Mouse (Mus musculus): ENCODE measurements around the gene Tox3.

Tox3 gene

DNA sequence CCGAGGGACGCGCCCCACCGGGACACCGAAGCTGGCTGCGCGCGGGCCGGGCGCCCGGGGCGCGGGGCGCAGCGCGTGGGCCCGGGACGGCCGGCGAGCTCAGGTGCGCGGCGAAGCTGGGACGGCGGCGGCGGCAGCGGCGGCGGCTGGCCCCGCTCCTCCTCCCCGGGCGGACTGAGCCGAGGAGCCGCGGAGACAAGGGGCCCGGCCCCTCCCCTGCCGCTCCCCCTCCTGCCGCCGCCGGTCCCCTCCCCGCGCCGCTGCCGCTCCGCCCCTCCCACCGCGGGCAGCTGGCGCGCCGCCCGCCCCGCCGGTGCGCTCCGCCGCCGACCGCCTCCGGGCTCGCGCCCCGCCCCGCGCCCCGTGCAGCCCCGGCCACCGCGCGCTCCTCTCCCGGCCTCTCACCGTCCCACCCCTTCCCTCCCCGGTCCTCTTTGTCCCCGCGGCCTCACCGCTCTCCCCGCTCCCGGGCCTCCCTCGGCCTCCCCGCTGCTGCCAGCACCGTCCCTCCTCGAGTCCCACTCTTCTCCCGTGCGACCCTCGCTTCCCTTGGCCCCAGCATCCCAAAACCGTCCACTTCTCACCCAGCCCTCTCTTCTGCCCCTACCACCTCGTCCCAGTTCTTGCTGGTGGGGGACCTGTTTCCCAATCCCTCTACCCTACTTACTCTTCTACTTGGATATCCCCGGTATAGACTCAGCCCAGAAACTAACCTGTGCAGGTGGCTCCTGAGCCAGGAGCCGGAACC lies at the start of gene Tox3:
Tox3 (minus strand) TSS at position 166 of the 748 bp plus-strand sequence.
- peak; percentile 27 for DNase-seq

DNA sequence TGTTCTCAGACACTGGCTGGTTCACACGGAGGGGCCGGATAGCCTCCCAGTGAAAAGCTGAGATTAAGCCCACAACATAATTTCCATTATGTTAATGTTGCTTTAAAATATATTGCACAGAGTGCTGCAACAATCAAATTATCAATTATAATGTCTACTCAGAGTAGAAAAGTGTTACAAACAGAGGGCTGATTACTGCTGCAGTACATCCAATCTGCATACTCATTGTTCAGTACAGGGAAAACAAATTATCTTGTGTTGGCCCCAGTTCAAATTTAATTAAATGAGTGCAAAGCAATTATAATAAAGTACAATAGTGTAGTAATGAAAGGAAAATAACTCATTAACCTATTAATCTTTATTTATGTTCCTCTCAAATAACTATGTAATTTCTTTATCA lies 44.5 kb upstream of the Tox3 start:
- DNase-seq, result no peak

DNA sequence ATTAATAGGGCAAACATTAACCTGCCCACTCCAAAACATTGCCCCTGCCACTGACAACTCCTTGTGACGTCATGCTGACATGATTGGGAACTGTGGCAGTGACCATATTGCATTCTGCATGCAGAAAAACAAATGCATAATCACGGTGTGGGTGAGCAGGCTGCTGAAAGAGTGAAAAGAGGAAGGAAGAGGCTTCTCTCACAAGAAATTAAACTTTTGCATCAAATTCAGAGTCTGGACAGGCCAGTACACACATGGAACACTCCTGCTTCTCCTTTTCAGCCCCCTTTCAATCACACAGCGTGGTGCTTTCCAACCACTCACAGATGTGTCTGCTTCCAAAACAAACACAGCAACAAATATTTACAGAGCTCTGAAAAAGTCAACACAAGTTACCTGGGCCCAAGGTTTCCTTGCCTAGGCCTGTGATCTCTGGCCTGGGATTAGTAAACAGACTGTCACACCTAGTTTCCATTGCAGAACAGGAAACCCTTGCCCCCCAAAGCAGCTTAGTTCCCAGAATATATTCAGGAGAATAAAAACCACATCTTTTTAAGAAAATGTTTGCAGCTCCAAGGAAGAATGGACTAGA lies 43.4 kb upstream of the Tox3 start:
- DNase-seq, result peak; percentile 4

DNA sequence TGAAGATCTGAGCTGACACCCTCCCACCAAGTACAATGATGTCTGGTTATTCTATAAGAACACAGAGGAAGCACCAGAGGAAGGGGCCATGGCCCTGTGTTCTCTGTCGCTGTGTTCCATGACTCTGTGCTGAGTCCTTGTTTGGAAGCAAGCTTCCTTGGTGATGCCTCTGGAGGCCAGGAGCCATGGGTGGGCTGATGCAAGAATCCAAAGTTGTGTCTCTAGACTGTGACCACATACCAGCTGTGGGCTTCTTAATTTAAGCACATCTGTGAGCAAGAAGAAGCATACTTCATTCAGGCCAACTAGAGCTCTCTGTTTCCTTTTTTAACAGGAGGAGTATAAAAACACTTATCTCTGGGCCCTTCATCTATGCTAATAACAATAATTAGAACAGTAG lies 42.7 kb upstream of the Tox3 start:
- DNase-seq, result no peak

DNA sequence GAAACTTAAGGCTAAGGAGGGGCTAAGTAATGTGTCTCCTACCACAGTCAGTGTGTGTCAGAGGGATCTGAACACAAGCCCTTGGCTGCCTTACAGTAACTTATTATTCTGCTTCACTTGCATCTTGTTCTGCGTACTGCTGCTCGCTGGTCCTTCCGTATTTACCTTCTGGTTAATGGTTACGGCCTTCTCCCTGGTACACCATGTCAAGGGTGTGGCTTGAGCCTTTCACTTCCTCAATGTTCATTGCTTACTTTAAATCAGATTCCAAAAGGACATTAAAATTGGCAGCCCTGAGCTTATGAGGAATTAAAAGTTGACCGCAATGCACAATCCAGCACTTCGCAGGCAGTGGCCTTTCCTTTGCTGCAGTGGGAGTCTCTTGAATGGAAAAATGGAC lies 30.9 kb upstream of the Tox3 start:
- no peak for DNase-seq

DNA sequence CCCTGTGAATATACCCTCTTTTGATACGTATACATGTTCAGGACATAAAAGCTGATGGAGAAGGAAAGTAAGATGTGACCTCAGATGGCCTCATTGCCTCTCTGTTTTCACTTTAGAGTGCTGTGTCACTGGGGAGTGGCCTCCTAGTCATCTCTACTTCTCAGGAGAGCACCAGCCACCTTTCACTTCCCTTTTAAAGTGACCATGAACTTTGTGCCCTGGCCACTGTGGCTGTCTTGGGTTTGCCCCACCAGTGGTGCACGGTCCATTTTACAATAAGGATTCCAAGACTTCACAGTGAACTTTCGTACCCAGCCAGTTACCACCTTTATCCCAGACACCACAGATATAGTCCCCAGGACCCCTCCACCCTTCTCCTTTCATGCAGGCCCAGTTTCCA lies 29.9 kb upstream of the Tox3 start:
- DNase-seq, result no peak

DNA sequence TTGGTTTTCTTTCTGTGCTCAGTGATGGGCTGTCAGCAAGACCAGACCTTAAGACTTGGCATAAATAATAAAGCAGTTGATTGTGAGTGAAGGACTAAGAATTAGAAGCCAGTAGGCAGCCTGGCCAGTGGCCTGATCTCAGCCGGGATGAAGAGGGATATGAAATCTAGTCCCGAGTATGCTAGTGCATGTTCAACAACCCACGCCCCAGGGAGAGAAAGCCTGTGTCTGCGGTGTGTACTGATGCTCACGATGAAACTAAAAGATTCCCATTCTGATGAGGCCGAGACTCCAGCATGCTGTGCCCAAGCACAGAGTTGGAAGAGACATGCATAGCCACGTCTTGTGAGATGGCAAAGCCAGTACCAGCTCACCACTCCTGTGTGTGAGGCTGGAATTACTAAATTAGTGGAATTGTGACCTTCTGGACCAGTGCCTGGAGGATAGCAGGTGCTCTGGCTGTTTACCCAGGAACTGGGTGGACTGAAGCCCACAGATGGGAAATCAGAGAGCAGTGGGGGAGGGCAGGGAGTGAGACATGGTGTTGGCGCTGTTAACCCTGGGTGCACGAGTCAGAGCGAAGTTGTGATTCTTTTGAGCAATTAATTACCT lies 23.6 kb upstream of the Tox3 start:
- DNase-seq, result no peak

DNA sequence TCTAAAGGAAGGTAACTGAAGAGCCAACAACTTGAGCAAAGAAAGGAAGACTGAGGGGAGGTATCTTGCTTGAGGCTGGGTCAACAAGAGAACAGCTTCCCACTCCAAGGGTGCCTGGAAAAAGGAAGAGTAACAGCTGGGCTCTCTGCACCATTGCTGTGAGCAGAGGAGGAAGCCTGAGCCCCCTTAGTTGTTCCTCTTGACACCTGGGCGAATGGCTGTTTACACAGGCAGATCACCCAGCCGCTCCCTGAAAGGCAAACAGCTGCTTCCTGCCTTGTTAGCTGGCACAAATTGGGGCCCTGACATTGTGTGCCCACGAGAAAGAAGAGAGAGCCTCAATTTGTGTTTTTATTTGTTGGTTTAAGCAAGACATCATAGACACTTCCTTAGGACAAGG lies 21.7 kb upstream of the Tox3 start:
- DNase-seq, result no peak

DNA sequence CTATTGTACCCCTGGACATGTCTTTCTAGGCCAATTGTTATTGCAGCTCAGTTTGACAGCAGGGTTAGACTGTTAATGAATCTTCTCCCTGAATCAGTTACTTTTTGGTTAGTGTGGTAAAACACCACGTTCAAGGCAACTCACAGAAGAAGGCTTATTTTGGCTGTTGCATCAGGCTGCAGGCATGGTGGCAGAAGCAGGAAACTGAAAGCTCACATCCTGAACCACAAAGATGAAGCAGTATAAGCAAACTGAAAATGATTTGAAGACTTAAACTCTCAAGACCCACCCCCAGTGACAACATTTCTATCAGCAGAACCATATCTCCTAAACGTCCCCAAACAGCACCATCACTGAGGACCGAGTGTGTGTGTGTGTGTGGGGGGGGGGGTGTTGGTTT lies 8.6 kb upstream of the Tox3 start:
- no peak for DNase-seq

DNA sequence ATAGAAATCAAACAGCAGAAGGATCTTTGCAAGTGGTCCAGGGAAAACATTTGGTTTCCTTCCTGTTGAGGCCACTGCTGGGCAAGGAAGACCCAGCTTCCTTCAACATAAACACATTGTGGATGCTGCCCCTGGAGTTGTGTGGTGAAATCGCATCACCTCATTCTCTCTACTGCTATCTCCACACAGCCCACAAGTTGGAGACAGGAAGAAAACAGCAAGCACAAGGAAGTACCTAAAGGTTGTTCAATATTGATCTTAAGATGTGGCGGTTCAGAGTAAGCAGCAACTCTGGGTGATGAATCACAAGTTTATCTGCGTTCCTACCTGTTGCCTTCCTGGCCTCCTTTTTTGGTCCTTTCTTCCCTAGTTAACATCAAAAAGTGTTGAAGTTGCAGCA lies 6.6 kb upstream of the Tox3 start:
- DNase-seq, result no peak

DNA sequence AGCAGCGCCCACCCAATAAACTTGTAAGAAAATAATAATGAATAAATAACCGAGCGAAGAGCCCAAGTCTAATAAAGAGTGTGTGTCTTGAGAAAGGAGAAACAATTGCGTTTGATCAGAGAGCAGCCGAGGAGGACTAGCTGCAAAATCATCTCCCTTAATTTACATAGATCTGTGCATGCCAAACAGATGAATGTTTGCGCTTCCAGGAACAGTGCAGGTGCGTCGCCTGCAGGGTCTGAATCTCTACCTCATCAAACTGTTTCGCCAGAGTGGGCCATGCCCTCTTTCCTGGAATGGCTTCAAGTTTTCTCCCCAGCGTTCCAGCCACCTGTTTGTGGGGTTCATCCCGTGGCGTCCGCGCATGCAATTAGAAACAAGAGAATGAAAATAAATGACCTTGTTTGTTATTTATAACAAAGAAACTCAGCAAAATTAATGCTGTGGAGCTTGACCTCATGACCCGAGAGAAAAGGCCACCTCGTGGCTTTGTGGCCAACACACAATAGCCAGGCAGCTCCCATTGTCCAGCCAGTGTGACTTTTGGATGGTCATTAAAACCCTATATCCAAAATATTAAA lies 5.9 kb upstream of the Tox3 start:
- no peak for DNase-seq

DNA sequence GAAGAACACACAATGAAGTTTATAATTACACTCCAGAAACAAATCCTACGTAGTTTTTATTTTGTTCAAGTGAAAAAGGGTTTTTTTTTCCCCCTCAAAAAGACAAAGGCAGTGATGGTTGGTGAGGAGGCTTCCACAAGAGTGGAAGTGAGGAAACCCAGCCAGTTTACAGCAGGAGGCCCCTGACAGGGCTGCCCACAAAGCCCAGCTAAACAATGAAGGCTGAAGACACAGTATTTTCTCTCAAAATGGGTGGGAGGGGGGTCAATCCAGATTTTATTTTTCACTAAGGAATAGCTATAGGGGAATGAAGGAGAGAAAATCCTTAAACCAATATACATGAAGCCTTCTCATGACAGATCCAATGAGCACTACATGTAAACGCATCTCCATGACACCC lies 5.4 kb upstream of the Tox3 start:
- DNase-seq, result no peak

DNA sequence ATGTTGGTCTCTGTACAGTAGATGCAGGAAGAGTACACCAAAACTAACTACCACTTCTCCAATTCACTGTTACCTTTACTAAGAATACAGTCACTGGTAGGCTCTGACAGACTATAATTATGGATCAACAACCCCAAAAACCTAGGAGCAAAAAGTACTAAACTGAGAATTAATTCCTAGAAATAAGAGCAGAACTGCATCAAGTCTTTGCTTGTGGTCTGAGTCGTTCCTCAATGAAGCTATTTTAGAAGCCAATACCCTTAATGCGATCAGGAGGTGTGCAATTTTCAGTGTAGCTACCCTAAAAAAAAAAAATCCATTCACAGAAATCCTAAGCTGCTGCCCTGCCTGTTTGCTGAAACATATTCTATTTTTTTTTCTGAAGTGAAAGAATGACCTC lies 4.8 kb upstream of the Tox3 start:
- DNase-seq, result no peak

DNA sequence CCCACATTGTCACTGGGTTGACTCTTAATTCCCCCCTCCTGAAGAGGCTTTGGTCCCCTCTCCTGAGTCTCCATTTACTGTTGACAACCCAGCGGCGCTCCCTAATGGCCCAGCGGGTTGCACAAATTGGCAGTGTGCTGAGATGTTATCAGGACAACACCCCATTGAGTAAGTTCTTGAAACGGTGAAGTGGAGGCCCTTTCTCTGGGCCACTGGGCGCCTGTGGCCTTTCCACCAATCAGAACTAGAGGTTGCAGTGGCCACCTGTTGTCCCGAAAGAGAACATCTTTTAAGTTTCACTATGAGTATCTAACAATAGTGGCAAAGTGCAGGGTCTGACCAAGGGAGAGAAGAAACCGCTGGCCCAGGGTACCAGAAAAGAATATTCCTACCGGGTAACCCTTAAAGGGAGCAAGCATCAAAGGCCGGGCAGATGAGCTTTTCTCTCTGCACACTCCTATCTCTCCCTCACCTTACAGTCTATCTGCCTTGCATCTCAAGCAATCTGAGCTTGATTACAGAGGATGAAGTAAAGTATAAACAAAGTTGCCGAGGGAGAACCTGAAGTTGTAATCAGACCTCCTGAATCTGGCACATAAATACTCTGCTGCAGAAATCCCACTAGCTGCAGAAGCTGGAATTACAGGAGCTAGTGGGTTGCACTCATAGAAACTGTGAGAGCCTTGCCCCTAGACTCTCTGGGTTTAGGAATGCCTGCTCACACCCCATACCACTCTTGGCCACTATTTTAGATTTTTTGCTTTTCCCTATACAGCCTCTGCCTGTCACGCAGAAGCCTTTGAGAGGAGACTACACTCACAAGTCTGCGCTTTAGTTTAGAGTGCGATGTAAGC lies 1.8 kb upstream of the Tox3 start:
- no peak for DNase-seq

DNA sequence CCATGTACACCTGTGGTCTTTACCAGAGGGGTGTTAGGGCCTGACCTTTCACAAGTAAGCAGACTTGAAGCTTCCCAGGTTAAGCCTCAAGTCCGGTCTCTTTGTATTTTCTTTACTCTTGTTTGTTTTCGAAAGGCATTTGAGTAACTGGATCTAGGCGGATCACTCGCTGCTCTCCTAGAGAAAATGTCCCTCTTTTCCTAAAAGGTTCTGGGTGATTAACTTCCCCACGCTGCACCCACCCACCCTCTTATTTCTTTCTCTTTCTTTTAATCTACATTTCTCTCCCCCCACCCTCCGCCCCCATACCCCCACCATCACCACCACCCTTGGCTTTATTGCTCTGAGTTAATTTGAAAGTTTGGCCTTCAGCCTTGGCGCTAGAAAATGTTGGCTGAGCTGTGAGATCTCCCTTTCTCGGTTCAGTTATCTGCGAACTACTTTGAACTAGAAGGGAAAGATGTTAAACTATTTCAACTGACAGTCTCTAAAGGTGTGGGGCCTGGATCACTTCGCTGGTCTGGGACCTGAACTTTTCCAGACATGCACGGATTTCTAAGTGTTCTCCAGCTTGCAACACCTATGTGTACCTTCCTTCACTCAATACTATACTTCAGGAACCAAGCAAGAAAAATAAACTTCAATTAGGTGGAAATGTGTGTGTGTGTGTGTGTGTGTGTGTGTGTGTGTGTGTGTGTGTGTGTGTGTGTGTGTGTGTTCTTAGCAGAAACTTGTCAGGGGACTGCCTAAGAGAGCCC lies 962 bp upstream of the Tox3 start:
- DNase-seq, result no peak

DNA sequence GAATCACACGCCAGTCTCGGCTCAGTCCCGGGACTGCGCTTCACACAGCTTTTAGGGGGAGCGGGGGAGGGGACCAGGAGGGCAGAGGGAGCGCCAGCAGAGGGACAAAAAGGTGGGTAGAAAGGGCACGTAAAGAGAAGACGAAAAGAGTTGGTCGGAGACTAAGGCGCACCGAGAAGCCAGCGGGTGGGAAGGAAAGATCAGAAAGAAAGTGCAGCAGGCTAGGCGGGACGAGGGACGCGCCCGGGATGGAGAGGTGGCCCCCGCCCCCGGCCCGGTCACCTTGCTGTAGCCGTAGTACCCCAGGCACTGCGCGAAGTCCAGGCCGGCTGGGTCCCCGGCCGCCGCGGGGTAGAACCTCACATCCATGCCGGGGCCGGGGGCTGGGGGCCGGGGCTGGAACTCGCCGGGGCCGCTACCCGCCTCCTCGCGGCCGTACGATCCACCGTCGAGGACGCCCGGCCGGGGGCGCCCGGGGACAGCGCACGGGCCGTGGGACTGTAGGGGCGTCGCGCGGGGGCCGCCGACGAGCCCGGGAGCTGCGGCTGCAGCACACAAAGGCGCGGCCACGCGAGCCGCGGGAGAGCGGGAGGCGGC lies 464 bp downstream of the Tox3 start:
- DNase-seq, result peak; percentile 5

DNA sequence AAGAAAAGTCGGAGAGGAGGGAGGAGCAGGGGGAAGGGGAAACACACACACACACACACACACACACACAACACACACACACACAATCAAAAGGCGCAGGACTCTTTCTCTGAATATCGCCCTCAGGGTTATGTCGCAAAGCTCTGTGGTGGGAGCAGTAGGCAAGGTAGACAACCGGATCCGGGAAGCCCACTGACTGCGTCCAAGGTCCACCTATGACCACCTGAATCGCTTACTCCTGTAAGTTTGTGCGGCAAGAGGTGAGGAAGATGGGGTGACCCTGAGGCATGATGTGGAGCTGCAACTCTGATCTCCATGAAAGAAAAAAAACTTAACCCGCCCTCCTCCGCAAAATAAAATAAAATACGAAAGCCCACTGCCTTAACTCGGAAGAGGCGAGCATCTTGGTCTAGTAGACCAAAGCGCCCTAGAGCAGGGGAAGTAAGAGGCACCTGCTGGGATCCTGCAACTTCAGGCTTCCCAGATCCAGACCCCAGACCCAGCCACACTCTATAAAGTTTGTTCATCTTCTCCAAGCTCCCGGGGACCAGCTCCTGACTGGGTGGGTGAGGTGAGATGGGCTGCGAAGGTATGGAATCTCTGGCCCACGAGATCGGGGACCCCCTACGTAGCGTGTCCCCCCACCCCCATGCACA lies 1.1 kb downstream of the Tox3 start:
- no peak for DNase-seq

DNA sequence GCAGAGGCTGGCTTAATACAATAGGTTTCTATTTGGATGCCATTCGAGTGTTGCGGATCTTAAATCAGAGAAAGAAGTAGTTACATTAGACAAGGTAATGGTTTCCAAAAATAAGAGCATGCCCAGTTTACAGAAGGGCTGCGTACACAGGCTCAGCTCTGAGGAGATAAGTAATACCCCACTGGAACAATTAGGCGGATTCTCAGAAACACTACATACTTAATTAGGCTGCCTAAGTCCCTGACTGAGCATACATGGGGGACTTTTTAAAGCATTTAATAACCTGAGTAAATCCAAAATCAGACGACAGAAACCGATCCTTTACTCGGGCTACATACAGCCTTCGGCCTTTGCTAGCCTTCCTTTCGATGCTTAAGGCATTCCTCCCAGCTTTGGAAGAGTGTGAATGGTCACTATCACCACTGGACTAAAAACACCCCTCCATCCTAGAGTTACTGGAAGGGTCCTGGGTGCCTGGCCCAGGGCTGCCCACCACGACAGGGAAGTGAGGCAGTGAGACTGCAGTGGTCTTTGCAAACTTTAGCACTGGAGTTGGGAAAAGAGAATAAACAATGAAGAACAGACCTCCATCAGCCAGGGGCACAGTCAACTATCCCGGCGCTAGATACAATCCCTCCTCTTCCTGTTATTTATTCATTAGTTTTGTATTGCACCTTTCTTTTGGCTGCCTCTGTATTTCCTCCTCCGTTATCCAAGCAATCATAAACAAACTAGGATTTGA lies 1.8 kb downstream of the Tox3 start:
- DNase-seq, result no peak

DNA sequence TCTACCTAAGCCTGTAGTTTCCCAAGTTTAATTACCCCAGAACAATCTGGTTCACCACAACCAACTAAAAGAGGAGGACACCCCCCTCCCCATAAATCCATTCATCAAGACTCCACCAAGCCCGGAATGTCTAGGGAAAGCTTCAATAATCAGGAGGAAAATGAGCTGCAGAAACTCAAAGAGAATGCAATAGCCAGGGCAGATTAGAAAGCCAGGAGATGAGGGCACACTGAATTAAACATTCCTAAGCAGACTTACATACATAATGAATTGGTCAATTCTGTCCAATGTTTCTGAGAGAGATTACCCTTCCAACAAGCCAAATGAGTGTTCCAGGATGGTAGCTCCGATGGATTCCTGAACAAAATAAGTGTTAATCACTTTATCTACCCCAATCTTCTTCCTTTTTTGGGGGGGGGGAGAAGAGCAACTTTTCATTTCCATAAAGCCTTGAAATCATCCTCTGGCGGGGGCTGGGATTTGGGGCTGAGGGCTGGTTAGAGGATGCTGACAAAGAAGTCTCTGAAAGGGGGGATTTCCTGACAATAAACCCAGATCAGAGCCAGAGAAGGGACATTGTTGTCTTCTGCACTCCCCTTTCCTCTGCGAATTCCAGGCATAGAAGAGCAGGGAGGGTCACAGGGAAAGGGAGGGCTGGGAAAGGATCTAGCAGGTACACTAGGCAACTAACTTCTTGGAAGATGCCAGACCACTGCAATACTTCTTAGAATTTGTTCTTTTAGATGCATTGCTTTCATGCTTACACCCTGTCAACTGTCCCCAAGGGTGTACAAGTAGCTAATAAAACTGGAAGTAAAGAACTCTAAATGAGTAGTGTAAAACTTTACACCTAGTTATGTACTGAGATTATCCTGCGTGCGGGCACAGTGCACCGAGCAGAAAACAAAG lies 17.5 kb downstream of the Tox3 start:
- no peak for DNase-seq

DNA sequence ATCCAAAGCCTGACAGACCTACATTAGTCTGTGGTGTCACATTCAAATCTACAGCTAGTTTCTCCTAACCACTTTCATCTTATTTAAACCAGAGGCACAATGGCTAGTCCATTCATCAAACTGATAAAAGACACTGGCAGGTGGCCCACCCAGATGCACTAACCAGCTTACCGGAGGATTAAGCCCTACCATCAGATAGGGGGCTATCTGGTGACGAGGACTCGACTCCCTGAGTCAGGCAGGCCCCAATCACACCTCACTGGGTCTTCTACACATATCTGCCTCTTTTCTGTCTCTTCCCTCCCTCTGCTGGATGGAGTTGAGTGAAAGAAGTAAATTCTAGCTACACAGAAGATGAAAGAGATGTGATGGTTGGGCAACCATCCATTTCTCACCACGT lies 24.3 kb downstream of the Tox3 start:
- no peak for DNase-seq

All from liver (tissue).